Mouse (Mus musculus): ENCODE measurements around the gene Brpf1.
"Not testable (repeated sequence)": the region's sequence is repeated elsewhere in the genome, so short reads cannot be mapped to it uniquely, and the experiment has no call there.

Gene Brpf1

GRCm38 (mm10) chr6:113307481-113308121 is 664 bp downstream of the Brpf1 start:
- DNase-seq: peak; percentile 69

GRCm38 (mm10) chr6:113308141-113308540 is 1.2 kb downstream of the Brpf1 start:
- peak; percentile 41 for DNase-seq

GRCm38 (mm10) chr6:113315972-113316371 is 9.0 kb downstream of the Brpf1 start:
- DNase-seq: no peak

GRCm38 (mm10) chr6:113326533-113327315 is 19.8 kb downstream of the Brpf1 start, which contains the start of gene Ogg1:
Gene Ogg1, plus strand, starts transcription at chr6:113326972.
- peak; percentile 99 for DNase-seq

GRCm38 (mm10) chr6:113329396-113329795 is 22.5 kb downstream of the Brpf1 start:
- DNase-seq: no peak

GRCm38 (mm10) chr6:113330547-113330946 is 23.6 kb downstream of the Brpf1 start:
- DNase-seq: peak; percentile 43

- no peak for DNase-seq
Observed at GRCm38 (mm10) chr6:113331721-113332120, 24.8 kb downstream of the Brpf1 start.

GRCm38 (mm10) chr6:113332734-113333133 is 25.8 kb downstream of the Brpf1 start:
- DNase-seq: not testable (repeated sequence)

GRCm38 (mm10) chr6:113333137-113333950 is 26.4 kb downstream of the Brpf1 start:
- no peak for DNase-seq

- DNase-seq: no peak
Observed at GRCm38 (mm10) chr6:113334216-113334615, 27.3 kb downstream of the Brpf1 start.

GRCm38 (mm10) chr6:113336852-113337620 is 30.1 kb downstream of the Brpf1 start:
- DNase-seq: no peak

- DNase-seq: no peak
Observed at GRCm38 (mm10) chr6:113341574-113341973, 34.6 kb downstream of the Brpf1 start.

GRCm38 (mm10) chr6:113342297-113342696 is 35.4 kb downstream of the Brpf1 start:
- DNase-seq: no peak

GRCm38 (mm10) chr6:113343177-113344092 is 36.5 kb downstream of the Brpf1 start, which contains the start of gene Camk1:
Gene Camk1, minus strand, starts transcription at chr6:113343984.
- DNase-seq: peak; percentile 42

GRCm38 (mm10) chr6:113344321-113344720 is 37.4 kb downstream of the Brpf1 start:
- DNase-seq: no peak

- no peak for DNase-seq
Observed at GRCm38 (mm10) chr6:113346897-113347296, 40.0 kb downstream of the Brpf1 start.

- DNase-seq: no peak
Observed at GRCm38 (mm10) chr6:113350538-113350937, 43.6 kb downstream of the Brpf1 start.

- DNase-seq: no peak
Observed at GRCm38 (mm10) chr6:113351161-113351560, 44.2 kb downstream of the Brpf1 start.

GRCm38 (mm10) chr6:113351653-113352052 is 44.7 kb downstream of the Brpf1 start:
- DNase-seq: no peak

GRCm38 (mm10) chr6:113352820-113353219 is 45.9 kb downstream of the Brpf1 start:
- DNase-seq: no peak

- no peak for DNase-seq
Observed at GRCm38 (mm10) chr6:113353696-113354095, 46.8 kb downstream of the Brpf1 start.

All from thymus, postnatal 4 days (tissue).